Mouse (Mus musculus) stomach, embryonic 14.5 days (tissue): Measurements from ENCODE around the gene Kera. TPM values are rescaled to one million over a fixed set of nuclear protein-coding genes. Genes with fewer than 3 reads are reported as not detected.
A peak's percentile ranks its signal among the peaks of the same experiment; 100 is the strongest.

ENCODE experiments used
- ATAC-seq: fragments of 200-750 bp; cut with Nextera tagmentation; 2 replicates; pipeline ENCODE4 v1.8.0; 2017; ENCODE audit warnings: low read depth, moderate TSS enrichment; ENCODE audit not compliant: insufficient number of reproducible peaks, insufficient read depth, low FRiP score
- H3K27ac ChIP-seq: fragments of 300-500 bp; sonication (generic); 2 replicates; pipeline ENCODE4 v1.5.1; 2014; ENCODE audit warnings: mild to moderate bottlenecking, low read length, moderate library complexity, mixed read lengths
- H3K27me3 ChIP-seq: fragments of 300-500 bp; sonication (generic); 2 replicates; pipeline ENCODE4 v1.6.1; 2014; ENCODE audit warnings: low read length, control low read depth, mixed read lengths; ENCODE audit not compliant: control insufficient read depth, insufficient read depth
- H3K36me3 ChIP-seq: fragments of 300-500 bp; sonication (generic); 2 replicates; pipeline ENCODE4 v1.6.1; 2014; ENCODE audit warnings: mild to moderate bottlenecking, control low read depth, low read length, moderate library complexity, mixed read lengths; ENCODE audit not compliant: control insufficient read depth, insufficient read depth
- H3K4me1 ChIP-seq: fragments of 300-500 bp; sonication (generic); 2 replicates; pipeline ENCODE4 v1.6.1; 2014; ENCODE audit warnings: low read length, control low read depth, mixed read lengths; ENCODE audit not compliant: control insufficient read depth, insufficient read depth
- H3K4me2 ChIP-seq: fragments of 300-500 bp; sonication (generic); replicated peaks from 2 replicates; pipeline ENCODE4 v1.6.1; 2014; ENCODE audit warnings: low read depth, low read length, control low read depth
- H3K4me3 ChIP-seq: fragments of 300-500 bp; sonication (generic); 2 replicates; pipeline ENCODE4 v1.5.1; 2014; ENCODE audit warnings: low read depth, low read length, control low read depth
- H3K9ac ChIP-seq: fragments of 300-500 bp; sonication (generic); replicated peaks from 2 replicates; pipeline ENCODE4 v1.6.1; 2014; ENCODE audit warnings: low read depth, mild to moderate bottlenecking, control low read depth, low read length, moderate library complexity, mixed read lengths
- H3K9me3 ChIP-seq: fragments of 300-500 bp; sonication (generic); 2 replicates; pipeline ENCODE4 v1.6.1; 2016; ENCODE audit warnings: low read depth, low read length, control low read depth; ENCODE audit not compliant: control insufficient read depth
- whole genome bisulfite sequencing: fragments of 180-500 bp; shearing (Covaris S2); extraction: QIAGEN DNeasy Blood & Tissue Kit; methylation state at CpG from one replicate; pipeline ENCODE4 v1.1.7; 2014; 5-methylcytosine and 5-hydroxymethylcytosine counted together
- polyA plus RNA-seq: library from polyadenylated mRNA; unstranded; fragments of >200 nt; fragmentation: Nextera tagmentation; extraction: Ambion mirVana; gene quantifications from 2 replicates; pipeline ENCODE4 v1.2.1, GENCODE M21; 2014

Kera gene
- polyA plus RNA-seq = 1.7 and 1.8 TPM in 2 replicates

DNA sequence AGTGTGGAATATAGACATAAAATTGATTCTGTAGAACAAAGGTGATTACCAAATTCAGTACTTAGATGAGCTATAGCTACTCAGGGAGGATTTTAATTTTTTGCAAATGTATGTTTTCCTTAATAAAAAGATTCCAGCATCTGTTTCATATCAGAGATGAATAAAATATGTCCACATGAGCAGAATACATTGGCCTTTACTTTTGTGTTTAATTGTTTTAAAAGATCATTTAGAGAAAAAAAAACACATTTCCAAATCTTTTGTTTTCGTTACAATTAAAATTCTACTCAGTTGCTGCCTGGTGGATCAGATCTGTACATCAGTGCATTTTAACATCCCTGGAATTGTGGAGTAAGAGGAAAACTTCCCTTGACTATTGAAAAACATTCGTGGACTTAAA, at the start of gene Kera:
Gene Kera, plus strand, starts transcription at position 301 of the 400 bp plus-strand sequence.
- Histone ChIP-seq H3K9ac (no peak within 1 kb of the TSS), H3K4me1 (no peaks in the 10 kb centered on the region), H3K36me3 (no peaks in the 10 kb centered on the region), H3K27me3 (no peaks in the 10 kb centered on the region), H3K4me3 (no peak within 1 kb of the TSS), H3K9me3 (no peaks in the 10 kb centered on the region), H3K4me2 (no peak within 1 kb of the TSS), H3K27ac (no peak within 1 kb of the TSS)
- WGBS = 70% methylated on average over 2 of the region's 2 CpGs
- no peak for ATAC-seq

GRCm38 (mm10) chr10:97564957-97565856, 41.5 kb upstream of the Kera start, which contains the start of gene Lum:
Gene Lum, plus strand, starts transcription at chr10:97565128.
- no peaks in the 10 kb centered on the region for H3K27me3 ChIP-seq
- peak within 1 kb of the TSS; percentile 30 for H3K4me2 ChIP-seq
- peak within 1 kb of the TSS; percentile 33; the same call in 1 of the 2 replicates for H3K9ac ChIP-seq
- H3K4me1 ChIP-seq = no peaks in the 10 kb centered on the region
- no peaks in the 10 kb centered on the region for H3K9me3 ChIP-seq
- ATAC-seq = 0 out of 2 replicates have a peak, but pooled peaks have one; percentile 49
- WGBS = 34% methylated on average over 10 of the region's 10 CpGs
- peak within 1 kb of the TSS; percentile 84 for H3K27ac ChIP-seq
- H3K36me3 ChIP-seq = no peaks in the 10 kb centered on the region
- peak within 1 kb of the TSS; percentile 29 for H3K4me3 ChIP-seq

- peak overlapping the region; percentile 84; the same call in 1 of the 2 replicates for H3K27ac ChIP-seq
- peak overlapping the region; percentile 29; the same call in 1 of the 2 replicates for H3K4me3 ChIP-seq
- no peak overlapping the region for H3K9ac ChIP-seq
- WGBS = 54% methylated on average over 8 of the region's 8 CpGs
- H3K4me1 ChIP-seq = no peaks in the 10 kb centered on the region
- no peaks in the 10 kb centered on the region for H3K36me3 ChIP-seq
- no peaks in the 10 kb centered on the region for H3K9me3 ChIP-seq
- H3K4me2 ChIP-seq = peak overlapping the region; percentile 30
- ATAC-seq = no peak
- no peaks in the 10 kb centered on the region for H3K27me3 ChIP-seq
Measured at GRCm38 (mm10) chr10:97567489-97568135, 39.1 kb upstream of the Kera start.

GRCm38 (mm10) chr10:97582543-97583231, 24.0 kb upstream of the Kera start:
- peak overlapping the region; percentile 39; the same call in 1 of the 2 replicates for H3K27ac ChIP-seq
- H3K9me3 ChIP-seq = no peaks in the 10 kb centered on the region
- 60% methylated on average over 4 of the region's 4 CpGs for WGBS
- no peak overlapping the region for H3K4me3 ChIP-seq
- H3K27me3 ChIP-seq = no peaks in the 10 kb centered on the region
- no peak overlapping the region for H3K4me2 ChIP-seq
- no peak overlapping the region for H3K9ac ChIP-seq
- no peaks in the 10 kb centered on the region for H3K4me1 ChIP-seq
- H3K36me3 ChIP-seq = no peaks in the 10 kb centered on the region
- no peak for ATAC-seq

DNA sequence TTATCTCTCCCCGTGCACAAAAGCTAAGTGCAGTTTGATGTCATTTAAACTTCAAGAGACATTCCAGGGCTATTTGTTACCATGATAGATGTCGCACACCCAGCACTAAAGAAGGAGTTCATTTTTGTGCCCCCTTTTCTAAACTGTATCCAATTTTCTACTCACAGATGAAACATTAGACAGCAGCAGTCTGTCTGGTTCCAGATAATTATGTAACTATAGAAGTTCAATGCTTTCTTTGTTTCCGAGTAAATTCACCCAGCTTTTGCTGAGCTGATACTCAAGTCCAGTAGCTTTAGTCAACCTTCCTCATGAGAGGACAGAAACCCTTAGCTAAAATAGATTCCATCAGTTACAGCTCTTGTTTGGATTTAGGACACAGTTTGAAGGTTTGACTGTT, 22.5 kb upstream of the Kera start:
- ATAC-seq = no peak; the same call in 1 of the 2 replicates
- no peak overlapping the region for H3K4me3 ChIP-seq
- H3K4me1 ChIP-seq = no peaks in the 10 kb centered on the region
- no peaks in the 10 kb centered on the region for H3K9me3 ChIP-seq
- no peaks in the 10 kb centered on the region for H3K27me3 ChIP-seq
- no peak overlapping the region for H3K4me2 ChIP-seq
- H3K27ac ChIP-seq = peak overlapping the region; percentile 48; the same call in 1 of the 2 replicates
- H3K36me3 ChIP-seq = no peaks in the 10 kb centered on the region
- WGBS = 16% methylated on average over 3 of the region's 3 CpGs
- H3K9ac ChIP-seq = no peak overlapping the region

DNA sequence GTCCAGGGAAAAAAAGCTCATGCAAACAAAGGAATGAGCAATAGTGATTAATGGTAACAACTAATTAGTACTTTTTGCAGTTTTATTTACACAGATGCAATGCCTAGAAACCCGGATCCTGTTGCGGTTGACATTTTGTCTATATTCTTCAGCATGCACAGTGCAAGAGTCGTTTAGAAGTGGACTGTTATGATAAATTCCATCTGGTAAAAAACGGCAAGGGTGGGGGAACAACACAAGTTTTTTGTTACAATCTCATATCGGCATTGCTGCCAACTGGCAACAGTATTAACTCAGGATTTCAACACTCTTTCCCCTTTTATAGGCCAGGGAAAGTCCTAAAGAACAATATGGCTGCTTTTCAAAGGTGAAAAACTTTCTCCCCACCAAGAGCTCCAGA, 19.5 kb upstream of the Kera start:
- no peak for ATAC-seq
- H3K27ac ChIP-seq = peak overlapping the region; percentile 79; the same call in 1 of the 2 replicates
- WGBS = 30% methylated on average over 5 of the region's 5 CpGs

GRCm38 (mm10) chr10:97589574-97589973, 17.1 kb upstream of the Kera start:
- Histone ChIP-seq H3K9me3 (no peaks in the 10 kb centered on the region), H3K4me3 (no peak overlapping the region), H3K4me2 (no peak overlapping the region), H3K9ac (no peak overlapping the region), H3K4me1 (peaks cover 16% of the 10 kb centered on the region; the same call in 1 of the 2 replicates), H3K27me3 (no peaks in the 10 kb centered on the region), H3K27ac (peak overlapping the region; percentile 91), H3K36me3 (no peaks in the 10 kb centered on the region)
- ATAC-seq = no peak
- WGBS = 80% methylated on average over 6 of the region's 6 CpGs

More for the DNA sequence above, 19.5 kb upstream of the Kera start:
- Histone ChIP-seq H3K9ac (no peak overlapping the region), H3K4me2 (no peak overlapping the region), H3K9me3 (no peaks in the 10 kb centered on the region), H3K36me3 (no peaks in the 10 kb centered on the region), H3K4me3 (no peak overlapping the region), H3K27me3 (no peaks in the 10 kb centered on the region), H3K4me1 (peaks cover 14% of the 10 kb centered on the region; the same call in 1 of the 2 replicates)

DNA sequence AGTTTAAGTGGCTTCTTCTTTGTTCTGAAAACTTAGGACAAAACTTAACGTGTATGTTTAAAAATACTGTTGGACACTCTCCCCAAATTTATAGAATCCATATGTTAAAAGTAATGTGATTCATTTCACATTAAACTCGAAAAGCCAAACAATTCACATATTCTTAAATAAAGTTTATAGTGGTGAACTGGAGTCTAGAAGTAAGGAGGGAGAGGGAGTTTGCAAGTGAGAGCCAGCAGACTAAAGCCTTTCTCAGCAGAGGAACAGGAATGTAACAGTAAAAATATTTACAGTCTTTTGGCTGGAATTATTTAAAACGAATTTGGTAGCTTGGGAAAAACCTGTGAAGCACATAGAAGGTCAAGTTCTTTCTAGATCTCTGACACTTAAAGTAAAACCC, 15.6 kb upstream of the Kera start:
- ATAC-seq = no peak
- Histone ChIP-seq H3K27ac (peak overlapping the region; percentile 91), H3K4me2 (no peak overlapping the region), H3K4me1 (peaks cover 16% of the 10 kb centered on the region; the same call in 1 of the 2 replicates), H3K9me3 (no peaks in the 10 kb centered on the region), H3K36me3 (no peaks in the 10 kb centered on the region), H3K27me3 (no peaks in the 10 kb centered on the region), H3K9ac (no peak overlapping the region), H3K4me3 (no peak overlapping the region)
- WGBS = 18% methylated on average over 3 of the region's 3 CpGs
